Mouse (Mus musculus) R1 (cell line): ENCODE measurements around the gene Elobl.

ENCODE experiments used
- DNase-seq: peaks from one replicate; pipeline ENCODE4 v3.0.0-alpha.2; 2018; ENCODE audit warnings: low read depth, low spot score

Elobl gene

GRCm38 (mm10) chr11:88934089-88935000, 32.4 kb downstream of the Elobl start:
- DNase-seq: no peak

GRCm38 (mm10) chr11:88933030-88933429, 33.7 kb downstream of the Elobl start:
- peak; percentile 59 for DNase-seq

- DNase-seq: peak; percentile 99
Observed at GRCm38 (mm10) chr11:88931692-88932530, 34.8 kb downstream of the Elobl start.

DNA sequence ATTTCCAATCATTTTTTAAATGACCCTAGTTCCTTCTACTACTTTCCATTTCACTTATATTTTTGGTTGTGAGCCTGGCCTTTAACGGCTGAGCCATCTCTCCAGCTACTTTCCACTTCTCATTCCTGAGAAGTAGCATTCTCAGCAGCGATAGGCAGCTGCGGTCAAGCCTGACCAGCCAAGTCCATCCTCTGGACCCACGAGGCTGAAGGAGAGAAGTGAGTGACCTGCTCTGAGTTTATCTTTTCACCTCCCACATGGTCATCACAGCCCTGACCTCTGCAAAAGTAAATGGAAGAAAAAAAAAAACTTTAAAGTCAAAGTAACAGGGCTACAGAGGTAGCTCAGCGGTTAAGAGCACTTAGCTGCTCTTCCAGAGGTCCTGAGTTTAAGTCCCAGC, 40.2 kb downstream of the Elobl start:
- no peak for DNase-seq
